Mouse (Mus musculus) embryonic facial prominence, embryonic 15.5 days (tissue): ENCODE measurements at regions not wholly inside any gene's neighbourhood (a gene's known extent, or its start where the extent isn't known, plus 50 kb on each side); places are given as distances from the start of the nearest gene placed in this dataset.

Experiments
- ATAC-seq: fragments of 200-750 bp; cut with Nextera tagmentation; 2 replicates; pipeline ENCODE4 v1.8.0; 2017; ENCODE audit warnings: low read depth, moderate TSS enrichment; ENCODE audit not compliant: insufficient number of reproducible peaks, low FRiP score, low TSS enrichment
- H3K27ac ChIP-seq: fragments of 300-500 bp; sonication (generic); replicated peaks from 2 replicates; pipeline ENCODE4 v1.5.1; 2015; ENCODE audit warnings: mild to moderate bottlenecking, inconsistent platforms
- H3K27me3 ChIP-seq: fragments of 300-500 bp; sonication (generic); 2 replicates; pipeline ENCODE4 v1.6.1; 2015; ENCODE audit warnings: inconsistent platforms
- H3K36me3 ChIP-seq: fragments of 300-500 bp; sonication (generic); 2 replicates; pipeline ENCODE4 v1.6.1; 2015; ENCODE audit warnings: mild to moderate bottlenecking, inconsistent platforms
- H3K4me1 ChIP-seq: fragments of 300-500 bp; sonication (generic); 2 replicates; pipeline ENCODE4 v1.6.1; 2015; ENCODE audit warnings: inconsistent platforms
- H3K4me2 ChIP-seq: fragments of 300-500 bp; sonication (generic); replicated peaks from 2 replicates; pipeline ENCODE4 v1.6.1; 2015; ENCODE audit warnings: mild to moderate bottlenecking, inconsistent platforms
- H3K4me3 ChIP-seq: fragments of 300-500 bp; sonication (generic); replicated peaks from 2 replicates; pipeline ENCODE4 v1.5.1; 2015; ENCODE audit warnings: mild to moderate bottlenecking, inconsistent platforms
- H3K9ac ChIP-seq: fragments of 300-500 bp; sonication (generic); 2 replicates; pipeline ENCODE4 v1.6.1; 2015; ENCODE audit warnings: inconsistent platforms
- H3K9me3 ChIP-seq: fragments of 300-500 bp; sonication (generic); replicated peaks from 2 replicates; pipeline ENCODE4 v1.6.1; 2016; ENCODE audit warnings: inconsistent platforms
- WGBS: fragments of 180-500 bp; shearing (Covaris S2); methylation state at CpG from one replicate; pipeline ENCODE4 v1.1.7; 2015; 5-methylcytosine and 5-hydroxymethylcytosine counted together

- ATAC-seq: no peak
- Histone ChIP-seq H3K9ac (no peak overlapping the region), H3K27me3 (no peaks in the 10 kb centered on the region), H3K27ac (no peak overlapping the region), H3K4me2 (no peak overlapping the region), H3K36me3 (no peaks in the 10 kb centered on the region), H3K4me1 (no peaks in the 10 kb centered on the region), H3K9me3 (no peaks in the 10 kb centered on the region), H3K4me3 (no peak overlapping the region)
- 72% methylated on average over 5 of the region's 5 CpGs for WGBS
Measured at GRCm38 (mm10) chr2:92735784-92736183, 136.3 kb downstream of the Chst1 start.

- Histone ChIP-seq H3K9me3 (no peaks in the 10 kb centered on the region), H3K27me3 (no peaks in the 10 kb centered on the region), H3K27ac (no peak overlapping the region), H3K4me1 (0 out of 2 replicates have a peak, but pooled peaks cover 3% of the 10 kb centered on the region), H3K9ac (no peak overlapping the region), H3K4me2 (no peak overlapping the region), H3K4me3 (no peak overlapping the region), H3K36me3 (no peaks in the 10 kb centered on the region)
- no peak for ATAC-seq
- WGBS: 63% methylated on average over 1 of the region's 1 CpGs
Measured at GRCm38 (mm10) chr2:92737301-92737700, 137.8 kb downstream of the Chst1 start.

GRCm38 (mm10) chr2:92739576-92739975, 140.1 kb downstream of the Chst1 start:
- no peaks in the 10 kb centered on the region for H3K9me3 ChIP-seq
- no peak for ATAC-seq
- H3K27ac ChIP-seq: no peak overlapping the region
- peaks cover 7% of the 10 kb centered on the region; the same call in 1 of the 2 replicates for H3K4me1 ChIP-seq
- H3K36me3 ChIP-seq: no peaks in the 10 kb centered on the region
- no peak overlapping the region for H3K9ac ChIP-seq
- H3K4me3 ChIP-seq: no peak overlapping the region
- H3K4me2 ChIP-seq: no peak overlapping the region
- 78% methylated on average over 4 of the region's 4 CpGs for WGBS
- no peaks in the 10 kb centered on the region for H3K27me3 ChIP-seq

GRCm38 (mm10) chr2:92740776-92741295, 141.3 kb downstream of the Chst1 start:
- H3K36me3 ChIP-seq: no peaks in the 10 kb centered on the region
- H3K4me2 ChIP-seq: no peak overlapping the region
- no peaks in the 10 kb centered on the region for H3K9me3 ChIP-seq
- no peak overlapping the region for H3K27ac ChIP-seq
- WGBS: 83% methylated on average over 4 of the region's 4 CpGs
- H3K4me1 ChIP-seq: peaks cover 7% of the 10 kb centered on the region; the same call in 1 of the 2 replicates
- no peaks in the 10 kb centered on the region for H3K27me3 ChIP-seq
- no peak overlapping the region for H3K9ac ChIP-seq
- H3K4me3 ChIP-seq: no peak overlapping the region
- ATAC-seq: no peak

- WGBS: 42% methylated on average over 5 of the region's 5 CpGs
Measured at GRCm38 (mm10) chr2:92742025-92742424, 142.5 kb downstream of the Chst1 start.

GRCm38 (mm10) chr2:92742671-92743070, 143.2 kb downstream of the Chst1 start:
- H3K36me3 ChIP-seq: no peaks in the 10 kb centered on the region
- no peak for ATAC-seq
- H3K9ac ChIP-seq: no peak overlapping the region
- H3K4me3 ChIP-seq: no peak overlapping the region
- H3K27me3 ChIP-seq: no peaks in the 10 kb centered on the region
- no peaks in the 10 kb centered on the region for H3K9me3 ChIP-seq
- H3K27ac ChIP-seq: no peak overlapping the region
- H3K4me2 ChIP-seq: no peak overlapping the region
- peaks cover 7% of the 10 kb centered on the region; the same call in 1 of the 2 replicates for H3K4me1 ChIP-seq

More at GRCm38 (mm10) chr2:92742025-92742424, 142.5 kb downstream of the Chst1 start:
- Histone ChIP-seq H3K4me1 (peaks cover 7% of the 10 kb centered on the region; the same call in 1 of the 2 replicates), H3K4me3 (no peak overlapping the region), H3K27me3 (no peaks in the 10 kb centered on the region), H3K36me3 (no peaks in the 10 kb centered on the region), H3K9me3 (no peaks in the 10 kb centered on the region), H3K4me2 (no peak overlapping the region), H3K27ac (no peak overlapping the region), H3K9ac (no peak overlapping the region)
- ATAC-seq: peak; percentile 62

GRCm38 (mm10) chr2:92743152-92743551, 143.6 kb downstream of the Chst1 start:
- Histone ChIP-seq H3K4me2 (no peak overlapping the region), H3K36me3 (no peaks in the 10 kb centered on the region), H3K4me1 (peaks cover 7% of the 10 kb centered on the region; the same call in 1 of the 2 replicates), H3K27me3 (no peaks in the 10 kb centered on the region), H3K27ac (no peak overlapping the region), H3K9me3 (no peaks in the 10 kb centered on the region), H3K4me3 (no peak overlapping the region), H3K9ac (no peak overlapping the region)
- no peak for ATAC-seq
- WGBS: 40% methylated on average over 5 of the region's 5 CpGs

- H3K27me3 ChIP-seq: no peaks in the 10 kb centered on the region
- WGBS: 52% methylated on average over 5 of the region's 5 CpGs
- no peaks in the 10 kb centered on the region for H3K9me3 ChIP-seq
- no peak overlapping the region for H3K9ac ChIP-seq
- no peak overlapping the region for H3K27ac ChIP-seq
- H3K4me1 ChIP-seq: peaks cover 7% of the 10 kb centered on the region; the same call in 1 of the 2 replicates
- peak; percentile 31 for ATAC-seq
- no peaks in the 10 kb centered on the region for H3K36me3 ChIP-seq
- H3K4me2 ChIP-seq: no peak overlapping the region
- H3K4me3 ChIP-seq: no peak overlapping the region
Measured at GRCm38 (mm10) chr2:92743911-92744310, 144.4 kb downstream of the Chst1 start.

GRCm38 (mm10) chr2:92747406-92747805, 147.9 kb downstream of the Chst1 start:
- no peak overlapping the region for H3K4me2 ChIP-seq
- H3K9ac ChIP-seq: no peak overlapping the region
- peaks cover 3% of the 10 kb centered on the region; the same call in 1 of the 2 replicates for H3K4me1 ChIP-seq
- no peak overlapping the region for H3K4me3 ChIP-seq
- H3K9me3 ChIP-seq: no peaks in the 10 kb centered on the region
- 69% methylated on average over 2 of the region's 2 CpGs for WGBS
- H3K27me3 ChIP-seq: no peaks in the 10 kb centered on the region
- ATAC-seq: no peak
- no peak overlapping the region for H3K27ac ChIP-seq
- no peaks in the 10 kb centered on the region for H3K36me3 ChIP-seq

- H3K36me3 ChIP-seq: no peaks in the 10 kb centered on the region
- no peak overlapping the region for H3K4me3 ChIP-seq
- 58% methylated on average over 4 of the region's 4 CpGs for WGBS
- no peaks in the 10 kb centered on the region for H3K4me1 ChIP-seq
- H3K4me2 ChIP-seq: no peak overlapping the region
- ATAC-seq: no peak
- H3K9ac ChIP-seq: no peak overlapping the region
- no peaks in the 10 kb centered on the region for H3K27me3 ChIP-seq
- H3K9me3 ChIP-seq: no peaks in the 10 kb centered on the region
- no peak overlapping the region for H3K27ac ChIP-seq
Measured at GRCm38 (mm10) chr2:92750116-92750515, 150.6 kb downstream of the Chst1 start.

GRCm38 (mm10) chr2:92750672-92751071, 151.2 kb downstream of the Chst1 start:
- H3K36me3 ChIP-seq: no peaks in the 10 kb centered on the region
- no peaks in the 10 kb centered on the region for H3K4me1 ChIP-seq
- no peak overlapping the region for H3K4me2 ChIP-seq
- 56% methylated on average over 4 of the region's 4 CpGs for WGBS
- no peaks in the 10 kb centered on the region for H3K27me3 ChIP-seq
- H3K27ac ChIP-seq: no peak overlapping the region
- no peaks in the 10 kb centered on the region for H3K9me3 ChIP-seq
- H3K9ac ChIP-seq: no peak overlapping the region
- no peak overlapping the region for H3K4me3 ChIP-seq
- ATAC-seq: no peak

- Histone ChIP-seq H3K4me1 (no peaks in the 10 kb centered on the region), H3K27ac (no peak overlapping the region), H3K27me3 (no peaks in the 10 kb centered on the region), H3K9ac (no peak overlapping the region), H3K4me3 (no peak overlapping the region), H3K4me2 (no peak overlapping the region), H3K36me3 (no peaks in the 10 kb centered on the region), H3K9me3 (no peaks in the 10 kb centered on the region)
- 46% methylated on average over 8 of the region's 8 CpGs for WGBS
- no peak for ATAC-seq
Measured at GRCm38 (mm10) chr2:92751256-92751655, 151.7 kb downstream of the Chst1 start.
